Mouse (Mus musculus) CH12.LX (cell line): ENCODE data around the gene Kif24. TPM values are rescaled to one million over a fixed set of nuclear protein-coding genes. Genes with fewer than 3 reads are reported as not detected.
A peak's percentile ranks its signal among the peaks of the same experiment; 100 is the strongest.

Experiments
- DNase-seq: peaks from one replicate; pipeline ENCODE4 v3.0.0-alpha.2; 2013; ENCODE audit errors: extremely low read depth
- H3K27ac ChIP-seq: 2 replicates; pipeline ENCODE4 v1.5.1; 2012; ENCODE audit warnings: low read depth, mild to moderate bottlenecking, control low read depth, moderate library complexity; ENCODE audit not compliant: insufficient read depth
- H3K27me3 ChIP-seq: replicated peaks from 2 replicates; pipeline ENCODE3; 2012; ENCODE audit warnings: inconsistent platforms
- H3K36me3 ChIP-seq, 2 experiments: replicated peaks in 1 of 2; 2 replicates each; pipeline versions ENCODE3 to v1.6.1; 2012; ENCODE audit warnings: inconsistent platforms in 1 of 2, low read length in 1 of 2, mild to moderate bottlenecking in 1 of 2, mixed read lengths in 1 of 2, moderate library complexity in 1 of 2; ENCODE audit not compliant: control insufficient read depth in 1 of 2, insufficient read depth in 1 of 2
- H3K4me1 ChIP-seq, 2 experiments: 2 replicates each; pipeline ENCODE4 v1.6.1; 2012; ENCODE audit warnings: inconsistent platforms in 1 of 2, moderate library complexity in 1 of 2; ENCODE audit not compliant: insufficient read depth in 2 of 2, control insufficient read depth in 1 of 2
- H3K4me2 ChIP-seq: 2 replicates; pipeline ENCODE4 v1.6.1; 2012; ENCODE audit warnings: low read depth, mild to moderate bottlenecking, control low read depth; ENCODE audit not compliant: poor library complexity, insufficient read depth, severe bottlenecking
- H3K4me3 ChIP-seq, 3 experiments: fragments of 150-350 bp in 1 of 3; sonication (generic) in 1 of 3; replicated peaks in 1 of 3; 2 replicates each; pipeline versions ENCODE3 to v1.5.1; 2011 to 2012; ENCODE audit warnings: low read depth in 2 of 3, low read length in 2 of 3, mild to moderate bottlenecking in 2 of 3, moderate library complexity in 2 of 3, control low read depth in 1 of 3, improper control_type of control experiment in 1 of 3, inconsistent platforms in 1 of 3, mixed read lengths in 1 of 3; ENCODE audit not compliant: poor library complexity in 1 of 3
- H3K79me2 ChIP-seq: replicated peaks from 2 replicates; pipeline ENCODE4 v1.6.1; 2012; ENCODE audit warnings: mild to moderate bottlenecking, moderate library complexity; ENCODE audit not compliant: control insufficient read depth, poor library complexity, insufficient read depth, severe bottlenecking; ENCODE audit errors: extremely low read depth
- H3K9ac ChIP-seq: 2 replicates; pipeline ENCODE4 v1.6.1; 2012; ENCODE audit warnings: low read depth, mild to moderate bottlenecking, control low read depth, moderate library complexity; ENCODE audit not compliant: insufficient read depth
- H3K9me3 ChIP-seq: replicated peaks from 2 replicates; pipeline ENCODE3; 2012; ENCODE audit warnings: low read length, inconsistent platforms, mixed read lengths
- ETS1 ChIP-seq: conservative IDR thresholded peaks from 2 replicates; pipeline ENCODE4 v1.6.1; 2012; ENCODE audit warnings: low read depth, mild to moderate bottlenecking, inconsistent platforms, low read length, improper control_type of control experiment, moderate library complexity
- GABPA ChIP-seq: IDR thresholded peaks from 2 replicates; pipeline ENCODE4 v1.6.1; 2012; ENCODE audit warnings: low read depth, low read length, improper control_type of control experiment, inconsistent platforms; ENCODE audit not compliant: insufficient replicate concordance
- KAT2A ChIP-seq: IDR thresholded peaks from 2 replicates; pipeline ENCODE4 v1.6.1; 2012; ENCODE audit warnings: low read length, improper control_type of control experiment, inconsistent platforms; ENCODE audit not compliant: insufficient replicate concordance
- MAFK ChIP-seq: IDR thresholded peaks from 2 replicates; pipeline ENCODE4 v1.6.1; 2011; ENCODE audit warnings: low read length, improper control_type of control experiment; ENCODE audit not compliant: insufficient replicate concordance
- MAX ChIP-seq: IDR thresholded peaks from 2 replicates; pipeline ENCODE4 v1.6.1; 2011; ENCODE audit warnings: low read length, improper control_type of control experiment
- MEF2A ChIP-seq: IDR thresholded peaks from 2 replicates; pipeline ENCODE4 v1.6.1; 2014; ENCODE audit warnings: low read depth, mild to moderate bottlenecking, inconsistent platforms, low read length, improper control_type of control experiment, borderline replicate concordance
- RAD21 ChIP-seq: IDR thresholded peaks from 2 replicates; pipeline ENCODE4 v1.6.1; 2011; ENCODE audit warnings: low read depth, mild to moderate bottlenecking, low read length, improper control_type of control experiment, moderate library complexity
- TBP ChIP-seq: conservative IDR thresholded peaks from 2 replicates; pipeline ENCODE4 v1.6.1; 2011; ENCODE audit warnings: low read depth, low read length, improper control_type of control experiment
- dilution Hi-C: fragments of 300-500 bp; cut with MboI; formaldehyde crosslinking; loops from 2 replicates; pipeline ENCODE4 v1.14.3; 2020; ENCODE audit warnings: low sequenced_read_pairs; ENCODE audit not compliant: extremely low pct_unique_long_range_greater_than_20kb, extremely low pct_ligation_motif_present
- in situ Hi-C: fragments of 300-500 bp; cut with MboI; formaldehyde crosslinking; loops from 3 replicates; pipeline ENCODE4 v1.14.3; 2019; ENCODE audit warnings: low sequenced_read_pairs, low pct_ligation_motif_present, low pct_unique_long_range_greater_than_20kb, mixed read lengths
- polyA plus RNA-seq: library from polyadenylated mRNA; unstranded; fragments of >175 nt; gene quantifications from 2 replicates; pipeline ENCODE4 v1.2.1, GENCODE M21; 2012; ENCODE audit warnings: low read depth; ENCODE audit not compliant: insufficient read length
- total RNA-seq, 2 experiments: library from RNA; depleted of rRNA; stranded (reverse); fragments of 300-350 nt in 1 of 2; fragments of >200 nt in 1 of 2; gene quantifications; 2 replicates each; pipeline ENCODE4 v1.2.3; 2012 to 2014

Gene Kif24
- total and polyA plus RNA-seq, 3 experiments: 6.4 to 8.6 (median 8.4) TPM

DNA sequence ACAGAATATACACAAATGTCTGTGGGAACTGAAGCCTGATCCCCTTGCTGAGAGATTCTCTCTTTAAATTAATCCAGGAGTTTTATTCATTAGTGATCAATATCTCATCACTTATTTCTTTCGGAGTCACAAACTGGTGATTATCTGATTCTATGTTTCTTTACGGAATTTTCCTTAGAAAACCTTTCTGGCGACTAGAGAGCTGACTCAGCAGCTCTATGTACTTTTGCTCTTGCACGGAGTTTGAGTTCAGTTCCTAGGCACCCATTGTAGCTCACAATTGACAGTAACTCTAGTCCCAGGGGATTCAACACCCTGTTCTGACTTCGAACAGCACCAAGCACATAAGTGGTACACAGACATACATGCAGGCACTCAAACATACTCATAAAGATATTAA, 25.8 kb downstream of the Kif24 start:
- peaks cover 0 to 8% of the 10 kb centered on the region in 2 experiments; a peak in 2 of 4 replicates for H3K4me1 ChIP-seq
- no peaks in the 10 kb centered on the region for H3K27me3 ChIP-seq
- H3K4me3 ChIP-seq: no peak overlapping the region
- TF ChIP-seq MAX: no peak
- no peak for TF ChIP-seq TBP
- TF ChIP-seq RAD21: no peak
- peak; percentile 67; the same call in 1 of the 2 replicates for TF ChIP-seq MAFK
- TF ChIP-seq KAT2A: no peak
- H3K27ac ChIP-seq: no peak overlapping the region
- peaks cover 0 to 10% of the 10 kb centered on the region in 2 experiments for H3K36me3 ChIP-seq
- no peaks in the 10 kb centered on the region for H3K9me3 ChIP-seq
- no peak overlapping the region for H3K4me2 ChIP-seq
- in situ Hi-C loops: no loop called here
- H3K79me2 ChIP-seq: no peaks in the 10 kb centered on the region
- dilution Hi-C loops: no loop called here
- no peak for DNase-seq
- no peak overlapping the region for H3K9ac ChIP-seq

DNA sequence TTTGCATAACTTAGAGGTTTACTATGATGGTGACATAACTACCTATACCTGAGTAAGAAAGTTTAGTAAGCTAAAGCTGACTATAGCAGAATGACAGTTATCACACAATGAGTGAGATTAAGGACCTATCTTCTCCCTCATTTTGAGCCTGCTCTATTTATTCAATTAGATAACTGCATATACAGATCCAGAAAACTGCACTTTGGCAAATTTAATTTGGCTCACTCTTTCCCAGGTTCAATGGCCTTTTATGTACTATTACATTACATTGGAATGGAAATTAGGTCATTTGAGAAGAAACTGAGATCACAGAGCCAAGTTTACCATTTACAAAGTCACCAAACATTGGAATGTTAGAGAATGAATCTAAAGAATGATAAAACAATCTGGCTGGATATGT, 47.7 kb downstream of the Kif24 start:
- dilution Hi-C loops (no loop called here), in situ Hi-C loops (no loop called here)
- H3K27me3 ChIP-seq: no peaks in the 10 kb centered on the region
- no peak overlapping the region for H3K4me2 ChIP-seq
- TF ChIP-seq ETS1: no peak
- no peaks in the 10 kb centered on the region for H3K9me3 ChIP-seq
- H3K36me3 ChIP-seq: peaks cover 0 to 14% of the 10 kb centered on the region in 2 experiments
- H3K4me3 ChIP-seq: no peak overlapping the region
- no peak overlapping the region for H3K27ac ChIP-seq
- H3K9ac ChIP-seq: no peak overlapping the region
- H3K79me2 ChIP-seq: no peaks in the 10 kb centered on the region
- no peak for DNase-seq
- H3K4me1 ChIP-seq: no peaks in the 10 kb centered on the region

DNA sequence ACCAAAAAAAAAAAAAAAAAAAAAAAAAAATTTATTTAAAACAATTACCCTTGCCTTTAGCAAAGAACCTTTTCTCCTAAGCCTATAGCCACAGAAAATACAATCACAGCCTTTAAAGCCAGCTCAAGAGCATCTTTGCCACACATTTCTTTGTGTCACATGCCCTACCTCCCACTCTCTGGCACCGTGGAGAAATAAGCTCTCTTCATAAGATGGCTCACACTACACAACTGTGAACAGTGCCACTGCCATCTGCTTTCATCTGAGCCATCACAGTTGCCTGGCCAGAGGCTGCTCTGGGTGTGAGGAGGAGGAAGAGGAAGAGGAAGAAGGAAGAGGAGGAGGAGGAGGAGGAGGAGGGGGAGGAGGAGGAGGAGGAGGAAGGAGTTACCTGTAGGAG, 55.3 kb downstream of the Kif24 start:
- dilution Hi-C loops (no loop called here), in situ Hi-C loops (no loop called here)
- H3K27ac ChIP-seq: no peak overlapping the region
- H3K4me3 ChIP-seq: no peak overlapping the region
- H3K9ac ChIP-seq: no peak overlapping the region
- peaks cover 0 to 46% of the 10 kb centered on the region in 2 experiments for H3K36me3 ChIP-seq
- no peak for DNase-seq
- H3K4me2 ChIP-seq: no peak overlapping the region
- no peaks in the 10 kb centered on the region for H3K9me3 ChIP-seq
- H3K4me1 ChIP-seq: no peaks in the 10 kb centered on the region
- H3K27me3 ChIP-seq: no peaks in the 10 kb centered on the region
- TF ChIP-seq GABPA: no peak
- TF ChIP-seq MEF2A: no peak
- no peaks in the 10 kb centered on the region for H3K79me2 ChIP-seq
